Mouse (Mus musculus): Measurements from ENCODE around the gene Nkx2-9.

The Nkx2-9 gene

GRCm38 (mm10) chr12:56612761-56613437 is at the start of gene Nkx2-9:
Nkx2-9 (minus strand) TSS chr12:56613284.
- DNase-seq (ENCODE audit: low spot score) = no peak

- DNase-seq (ENCODE audit: low spot score) = peak; percentile 40
Observed at GRCm38 (mm10) chr12:56637181-56637566, 24.1 kb upstream of the Nkx2-9 start.

GRCm38 (mm10) chr12:56636534-56637180 is 23.6 kb upstream of the Nkx2-9 start:
- peak; percentile 8 for DNase-seq (ENCODE audit: low spot score)

GRCm38 (mm10) chr12:56616088-56616487 is 3.0 kb upstream of the Nkx2-9 start:
- no peak for DNase-seq (ENCODE audit: low spot score)

GRCm38 (mm10) chr12:56615391-56615790 is 2.3 kb upstream of the Nkx2-9 start:
- no peak for DNase-seq (ENCODE audit: low spot score)

- DNase-seq (ENCODE audit: low spot score) = no peak
Observed at GRCm38 (mm10) chr12:56614513-56614912, 1.4 kb upstream of the Nkx2-9 start.

GRCm38 (mm10) chr12:56613916-56614510 is 929 bp upstream of the Nkx2-9 start:
- DNase-seq (ENCODE audit: low spot score) = no peak

GRCm38 (mm10) chr12:56613438-56613830 is 350 bp upstream of the Nkx2-9 start:
- no peak for DNase-seq (ENCODE audit: low spot score)

GRCm38 (mm10) chr12:56612349-56612735 is 742 bp downstream of the Nkx2-9 start:
- DNase-seq (ENCODE audit: low spot score) = no peak

- DNase-seq (ENCODE audit: low spot score) = no peak
Observed at GRCm38 (mm10) chr12:56611504-56612348, 1.4 kb downstream of the Nkx2-9 start.

- no peak for DNase-seq (ENCODE audit: low spot score)
Observed at GRCm38 (mm10) chr12:56610851-56611250, 2.2 kb downstream of the Nkx2-9 start.

GRCm38 (mm10) chr12:56591722-56592121 is 21.4 kb downstream of the Nkx2-9 start:
- DNase-seq (ENCODE audit: low spot score) = peak; percentile 10

GRCm38 (mm10) chr12:56587830-56588229 is 25.3 kb downstream of the Nkx2-9 start:
- DNase-seq (ENCODE audit: low spot score) = peak; percentile 44

Measured in adipocyte (in vitro differentiated cells).